Mouse (Mus musculus): Measurements from ENCODE around the gene Olfr1024.

Gene Olfr1024

DNA sequence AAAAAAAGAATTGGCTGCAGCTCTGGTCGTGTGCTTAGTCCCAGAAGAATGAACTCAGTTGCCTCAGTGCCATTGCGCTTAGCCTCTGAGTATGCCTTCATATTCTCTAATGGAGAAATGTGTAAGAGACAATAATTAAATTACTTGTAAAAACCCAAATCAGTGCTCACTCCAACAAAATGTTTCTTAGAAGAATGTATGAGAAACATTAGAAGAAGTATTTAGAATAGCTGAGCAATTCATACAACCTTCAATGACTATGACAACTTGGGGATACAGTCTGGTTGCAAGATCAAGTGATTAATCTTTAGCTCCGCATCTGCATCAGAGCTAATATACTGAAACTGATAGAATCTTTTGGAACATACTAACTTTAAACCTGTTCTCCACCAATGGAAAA, at the start of gene Olfr1024:
TSS of gene Olfr1024 (minus strand) at position 101 of the 400 bp plus-strand sequence.
- no peak for DNase-seq

GRCm38 (mm10) chr2:85950137-85950536, 45.3 kb upstream of the Olfr1024 start, which contains the start of gene Olfr1028:
TSS of gene Olfr1028 (plus strand) at chr2:85950437.
- DNase-seq, result no peak

DNA sequence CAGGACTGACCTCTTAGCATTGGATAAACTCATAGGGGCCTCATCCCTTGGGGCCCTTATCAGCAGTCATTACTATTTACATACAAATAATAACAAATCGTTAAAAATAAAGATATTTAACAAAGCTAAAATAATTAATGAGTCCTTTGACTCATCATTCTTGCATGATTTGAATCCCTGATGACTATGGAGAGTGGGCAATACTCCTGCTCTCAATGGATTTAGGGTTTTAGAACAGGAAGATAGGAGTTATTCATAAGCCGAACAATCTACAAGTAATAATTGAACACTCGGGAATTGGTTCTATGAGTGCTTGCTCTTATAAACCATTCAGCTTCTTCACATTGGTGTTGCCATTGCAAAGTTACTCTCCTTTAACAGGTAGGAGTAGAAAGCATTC, 16.4 kb upstream of the Olfr1024 start, which contains the start of gene Olfr1026:
TSS of gene Olfr1026 (plus strand) at position 301 of the 400 bp plus-strand sequence.
- no peak for DNase-seq

DNA sequence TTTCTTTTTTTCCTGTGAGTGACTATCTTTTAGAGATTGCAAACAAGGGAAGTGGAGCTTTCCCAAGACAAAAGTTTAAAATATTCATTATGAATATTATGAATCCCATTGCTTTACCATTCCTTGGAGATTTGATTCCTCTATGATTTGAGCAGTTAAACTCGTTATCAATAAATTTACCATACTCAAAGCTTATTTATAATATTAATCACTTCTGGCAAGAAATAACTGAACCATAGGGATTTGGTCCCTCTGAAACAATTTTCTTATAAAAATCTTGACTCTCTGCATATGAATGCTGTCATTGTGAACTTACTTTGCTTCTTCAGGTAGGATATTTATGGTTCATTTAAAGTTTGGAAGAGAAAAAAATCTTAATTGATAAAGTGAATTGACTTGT, 10.0 kb upstream of the Olfr1024 start, which contains the start of gene Olfr1025-ps1:
TSS of gene Olfr1025-ps1 (plus strand) at position 301 of the 400 bp plus-strand sequence.
- no peak for DNase-seq

DNA sequence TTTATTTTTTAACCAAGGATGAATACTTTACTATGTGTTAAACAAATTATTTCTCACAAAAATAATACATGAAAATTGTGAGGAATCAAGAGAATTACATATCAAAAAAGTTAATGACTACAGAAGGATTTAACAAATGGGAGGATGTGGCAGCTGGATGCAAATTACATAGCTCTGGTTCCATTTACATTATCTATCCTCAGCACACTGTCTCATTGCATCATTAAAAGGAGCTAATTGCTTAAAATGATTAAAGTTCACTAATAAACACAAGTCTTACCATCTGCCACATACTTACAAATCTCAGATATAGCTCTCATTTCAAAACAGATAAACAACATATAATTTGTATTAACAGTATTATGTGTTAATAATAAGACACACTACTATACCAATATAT, 8.3 kb upstream of the Olfr1024 start:
- no peak for DNase-seq

DNA sequence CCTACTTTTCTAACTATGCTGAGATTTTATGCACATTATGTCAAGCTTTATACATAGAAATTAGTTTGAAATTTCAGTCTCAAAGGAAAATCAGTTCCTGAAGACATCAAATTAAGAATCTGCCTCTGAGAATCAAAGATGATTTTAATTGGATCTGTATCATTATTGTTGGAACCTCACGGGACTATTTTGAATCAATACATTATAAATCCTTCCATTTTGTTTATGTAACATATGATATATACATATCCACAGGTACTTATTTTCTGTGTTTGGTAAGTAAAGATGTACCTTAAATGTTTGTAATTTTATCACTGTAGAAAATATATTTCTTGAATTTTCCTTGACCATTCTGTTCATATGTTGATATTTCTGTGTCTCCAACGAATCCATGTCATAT, 19.5 kb downstream of the Olfr1024 start, which contains the start of gene Olfr1023:
TSS of gene Olfr1023 (plus strand) at position 301 of the 400 bp plus-strand sequence.
- DNase-seq, result no peak

DNA sequence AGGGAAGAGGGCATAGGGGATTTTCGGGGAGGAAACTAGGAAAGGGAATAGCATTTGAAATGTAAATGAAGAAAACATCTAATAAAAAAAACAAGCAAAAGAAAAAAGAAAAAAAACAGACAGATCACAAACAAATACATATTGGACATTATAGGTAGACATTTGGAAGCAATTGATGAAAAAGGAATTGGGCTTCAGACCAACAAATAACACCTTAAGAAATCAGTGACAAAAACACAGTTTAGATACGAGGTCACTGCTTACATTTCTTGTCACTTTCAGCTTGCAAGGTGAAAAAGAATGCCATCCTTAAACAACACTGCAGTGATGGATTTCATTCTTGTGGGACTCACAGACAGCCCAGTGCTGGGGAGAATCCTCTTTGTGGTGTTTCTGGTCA, 36.6 kb downstream of the Olfr1024 start, which contains the start of gene Olfr1022:
TSS of gene Olfr1022 (plus strand) at position 301 of the 400 bp plus-strand sequence.
- DNase-seq, result no peak

Measured in lung, adult 18-20 months (tissue).